Mouse (Mus musculus) liver, postnatal 0 days (tissue): Measurements from ENCODE around the gene Nol4l. TPM values are rescaled to one million over a fixed set of nuclear protein-coding genes. Genes with fewer than 3 reads are reported as not detected.

ENCODE experiments used
- ATAC-seq: fragments of 200-750 bp; cut with Nextera tagmentation; 2 replicates; pipeline ENCODE4 v1.8.0; 2017; ENCODE audit warnings: mild to moderate bottlenecking, moderate library complexity
- DNase-seq: peaks from one replicate; pipeline ENCODE4 v3.0.0-alpha.2; 2016
- H3K27ac ChIP-seq: fragments of 300-500 bp; sonication (generic); 2 replicates; pipeline ENCODE4 v1.5.1; 2014; ENCODE audit warnings: antibody characterized with exemption, moderate library complexity, mild to moderate bottlenecking, low read depth
- H3K27me3 ChIP-seq: fragments of 300-500 bp; sonication (generic); 2 replicates; pipeline ENCODE4 v1.6.1; 2014; ENCODE audit warnings: low read length, control low read depth, mixed read lengths; ENCODE audit not compliant: insufficient read depth
- H3K36me3 ChIP-seq: fragments of 300-500 bp; sonication (generic); replicated peaks from 2 replicates; pipeline ENCODE4 v1.6.1; 2014; ENCODE audit warnings: mild to moderate bottlenecking, control low read depth, low read length, moderate library complexity, mixed read lengths; ENCODE audit not compliant: insufficient read depth
- H3K4me1 ChIP-seq: fragments of 300-500 bp; sonication (generic); 2 replicates; pipeline ENCODE4 v1.6.1; 2014; ENCODE audit warnings: antibody characterized with exemption, mild to moderate bottlenecking, control low read depth; ENCODE audit not compliant: insufficient read depth
- H3K4me2 ChIP-seq: fragments of 300-500 bp; sonication (generic); 2 replicates; pipeline ENCODE4 v1.6.1; 2014; ENCODE audit warnings: low read depth, mild to moderate bottlenecking, low read length, moderate library complexity, mixed read lengths
- H3K4me3 ChIP-seq: fragments of 300-500 bp; sonication (generic); 2 replicates; pipeline ENCODE4 v1.5.1; 2014; ENCODE audit warnings: low read depth, low read length
- H3K9ac ChIP-seq: fragments of 300-500 bp; sonication (generic); replicated peaks from 2 replicates; pipeline ENCODE4 v1.6.1; 2014; ENCODE audit warnings: mild to moderate bottlenecking, moderate library complexity
- H3K9me3 ChIP-seq: fragments of 300-500 bp; sonication (generic); 2 replicates; pipeline ENCODE4 v1.6.1; 2016; ENCODE audit warnings: mild to moderate bottlenecking, control low read depth, low read length, mixed read lengths
- CTCF ChIP-seq: sonication (generic); IDR thresholded peaks from 2 replicates; pipeline ENCODE4 v1.5.1; 2016; ENCODE audit warnings: antibody characterized with exemption, low read depth
- EP300 ChIP-seq: IDR thresholded peaks from 2 replicates; pipeline ENCODE4 v1.6.1; 2016; ENCODE audit warnings: antibody characterized with exemption, low read depth, mild to moderate bottlenecking
- WGBS: fragments of 180-500 bp; shearing (Covaris S2); extraction: QIAGEN DNeasy Blood & Tissue Kit; methylation state at CpG from one replicate; pipeline ENCODE4 v1.1.7; 2014; ENCODE audit not compliant: insufficient replicate concordance; 5-methylcytosine and 5-hydroxymethylcytosine counted together
- polyA plus RNA-seq: library from polyadenylated mRNA; unstranded; fragments of >200 nt; fragmentation: Nextera tagmentation; extraction: Ambion mirVana; gene quantifications from 2 replicates; pipeline ENCODE4 v1.2.1, GENCODE M21; 2015

Gene Nol4l
- polyA plus RNA-seq, 1 experiment from 2014 or later, result 1.7 TPM

- WGBS, result 13% methylated on average over 10 of the region's 10 CpGs
- peaks cover 39% of the 10 kb centered on the region for H3K4me1 ChIP-seq
Measured at GRCm38 (mm10) chr2:153525906-153526311, 3.9 kb downstream of the Nol4l start.

GRCm38 (mm10) chr2:153524727-153525126, 5.0 kb downstream of the Nol4l start:
- Histone ChIP-seq H3K36me3 (no peaks in the 10 kb centered on the region), H3K4me2 (no peak overlapping the region), H3K9me3 (no peaks in the 10 kb centered on the region), H3K27me3 (peaks cover 6% of the 10 kb centered on the region; the same call in 1 of the 2 replicates), H3K4me3 (no peak overlapping the region), H3K4me1 (peaks cover 46% of the 10 kb centered on the region), H3K9ac (no peak overlapping the region), H3K27ac (no peak overlapping the region)
- no peak for DNase-seq
- TF ChIP-seq CTCF (no peak), EP300 (no peak)
- no peak for ATAC-seq
- WGBS, result 66% methylated on average over 2 of the region's 2 CpGs

More at GRCm38 (mm10) chr2:153525906-153526311, 3.9 kb downstream of the Nol4l start:
- Histone ChIP-seq H3K36me3 (no peaks in the 10 kb centered on the region), H3K27me3 (peaks cover 12% of the 10 kb centered on the region; the same call in 1 of the 2 replicates), H3K27ac (peak overlapping the region; percentile 13; the same call in 1 of the 2 replicates), H3K9me3 (no peaks in the 10 kb centered on the region), H3K9ac (no peak overlapping the region; the same call in 1 of the 2 replicates), H3K4me2 (peak overlapping the region; percentile 54), H3K4me3 (no peak overlapping the region)
- TF ChIP-seq EP300 (peak; percentile 63; the same call in 1 of the 2 replicates), CTCF (no peak)
- DNase-seq (peak; percentile 77), ATAC-seq (peak; percentile 65)

- Histone ChIP-seq H3K4me3 (no peak overlapping the region), H3K27ac (no peak overlapping the region), H3K4me1 (peaks cover 41% of the 10 kb centered on the region), H3K27me3 (0 out of 2 replicates have a peak, but pooled peaks cover 6% of the 10 kb centered on the region), H3K9ac (no peak overlapping the region), H3K9me3 (no peaks in the 10 kb centered on the region), H3K36me3 (no peaks in the 10 kb centered on the region), H3K4me2 (no peak overlapping the region)
- 85% methylated on average over 12 of the region's 12 CpGs for WGBS
- DNase-seq (no peak), ATAC-seq (no peak)
- TF ChIP-seq EP300 (no peak), CTCF (no peak)
Measured at GRCm38 (mm10) chr2:153523656-153524055, 6.1 kb downstream of the Nol4l start.

- ATAC-seq, result no peak
- Histone ChIP-seq H3K9ac (no peak overlapping the region), H3K27ac (no peak overlapping the region), H3K4me2 (no peak overlapping the region), H3K4me1 (peaks cover 36% of the 10 kb centered on the region), H3K9me3 (no peaks in the 10 kb centered on the region), H3K36me3 (no peaks in the 10 kb centered on the region), H3K4me3 (no peak overlapping the region), H3K27me3 (0 out of 2 replicates have a peak, but pooled peaks cover 3% of the 10 kb centered on the region)
- DNase-seq, result no peak
- TF ChIP-seq CTCF (no peak), EP300 (no peak)
- WGBS, result 71% methylated on average over 9 of the region's 9 CpGs
Measured at GRCm38 (mm10) chr2:153523143-153523542, 6.6 kb downstream of the Nol4l start.

GRCm38 (mm10) chr2:153522270-153522669, 7.5 kb downstream of the Nol4l start:
- H3K27ac ChIP-seq, result no peak overlapping the region
- 60% methylated on average over 4 of the region's 4 CpGs for WGBS
- TF ChIP-seq CTCF (no peak), EP300 (no peak)
- DNase-seq (no peak), ATAC-seq (no peak)
- H3K9me3 ChIP-seq, result no peaks in the 10 kb centered on the region
- no peak overlapping the region for H3K4me3 ChIP-seq
- H3K27me3 ChIP-seq, result no peaks in the 10 kb centered on the region
- H3K4me2 ChIP-seq, result no peak overlapping the region
- H3K36me3 ChIP-seq, result no peaks in the 10 kb centered on the region
- no peak overlapping the region for H3K9ac ChIP-seq
- peaks cover 34% of the 10 kb centered on the region for H3K4me1 ChIP-seq

GRCm38 (mm10) chr2:153520057-153520456, 9.7 kb downstream of the Nol4l start:
- TF ChIP-seq EP300, result no peak
- TF ChIP-seq CTCF, result no peak
- Histone ChIP-seq H3K27ac (no peak overlapping the region), H3K9me3 (no peaks in the 10 kb centered on the region), H3K4me3 (no peak overlapping the region), H3K4me2 (no peak overlapping the region), H3K9ac (no peak overlapping the region), H3K4me1 (peaks cover 16% of the 10 kb centered on the region), H3K27me3 (no peaks in the 10 kb centered on the region), H3K36me3 (no peaks in the 10 kb centered on the region)
- DNase-seq (no peak), ATAC-seq (peak; percentile 51)
- 62% methylated on average over 9 of the region's 9 CpGs for WGBS
